Mouse (Mus musculus) forebrain, embryonic 11.5 days (tissue): ENCODE measurements around the gene Col26a1. TPM values are rescaled to one million over a fixed set of nuclear protein-coding genes. Genes with fewer than 3 reads are reported as not detected.

Experiments
- ATAC-seq: fragments of 200-750 bp; cut with Nextera tagmentation; replicated peaks from 2 replicates; pipeline ENCODE4 v1.8.0; 2017; ENCODE audit warnings: moderate TSS enrichment; ENCODE audit not compliant: low FRiP score
- DNase-seq: peaks from one replicate; pipeline ENCODE4 v3.0.0-alpha.2; 2017; ENCODE audit warnings: low spot score
- H3K27ac ChIP-seq: fragments of 300-500 bp; sonication (generic); 2 replicates; pipeline ENCODE4 v1.5.1; 2014; ENCODE audit warnings: low read depth, low read length
- H3K27me3 ChIP-seq: fragments of 300-500 bp; sonication (generic); 2 replicates; pipeline ENCODE4 v1.6.1; 2014; ENCODE audit warnings: mild to moderate bottlenecking, low read length, mixed read lengths; ENCODE audit not compliant: control insufficient read depth, insufficient read depth
- H3K36me3 ChIP-seq: fragments of 300-500 bp; sonication (generic); 2 replicates; pipeline ENCODE4 v1.6.1; 2014; ENCODE audit warnings: mild to moderate bottlenecking, low read length, moderate library complexity, mixed read lengths; ENCODE audit not compliant: control insufficient read depth, insufficient read depth
- H3K4me1 ChIP-seq: fragments of 300-500 bp; sonication (generic); replicated peaks from 2 replicates; pipeline ENCODE4 v1.6.1; 2014; ENCODE audit warnings: low read length, mixed read lengths; ENCODE audit not compliant: control insufficient read depth, insufficient read depth
- H3K4me2 ChIP-seq: fragments of 300-500 bp; sonication (generic); 2 replicates; pipeline ENCODE4 v1.6.1; 2014; ENCODE audit warnings: low read depth, mild to moderate bottlenecking, low read length, moderate library complexity, mixed read lengths; ENCODE audit not compliant: severe bottlenecking
- H3K4me3 ChIP-seq: fragments of 300-500 bp; sonication (generic); 2 replicates; pipeline ENCODE4 v1.5.1; 2014; ENCODE audit warnings: low read depth, low read length
- H3K9ac ChIP-seq: fragments of 300-500 bp; sonication (generic); 2 replicates; pipeline ENCODE4 v1.6.1; 2014; ENCODE audit warnings: low read length
- H3K9me3 ChIP-seq: fragments of 300-500 bp; sonication (generic); 2 replicates; pipeline ENCODE4 v1.6.1; 2016; ENCODE audit warnings: low read length, mixed read lengths; ENCODE audit not compliant: control insufficient read depth
- WGBS: fragments of 180-500 bp; shearing (Covaris S2); extraction: QIAGEN DNeasy Blood & Tissue Kit; methylation state at CpG from one replicate; pipeline ENCODE4 v1.1.7; 2014; 5-methylcytosine and 5-hydroxymethylcytosine counted together
- polyA plus RNA-seq: library from polyadenylated mRNA; unstranded; fragments of >200 nt; fragmentation: Nextera tagmentation; extraction: Ambion mirVana; gene quantifications from 2 replicates; pipeline ENCODE4 v1.2.1, GENCODE M21; 2014

Col26a1 gene
- polyA plus RNA-seq, 1 experiment from 2014 or later = 40.6 TPM

GRCm38 (mm10) chr5:136805019-136805418 lies 78.0 kb downstream of the Col26a1 start:
- 79% methylated on average over 6 of the region's 6 CpGs for WGBS
- Histone ChIP-seq H3K4me3 (no peak overlapping the region), H3K36me3 (no peaks in the 10 kb centered on the region), H3K4me1 (peaks cover 3% of the 10 kb centered on the region; the same call in 1 of the 2 replicates), H3K27me3 (no peaks in the 10 kb centered on the region), H3K4me2 (no peak overlapping the region), H3K9ac (no peak overlapping the region), H3K27ac (no peak overlapping the region), H3K9me3 (no peaks in the 10 kb centered on the region)
- ATAC-seq = no peak
- DNase-seq = no peak

DNA sequence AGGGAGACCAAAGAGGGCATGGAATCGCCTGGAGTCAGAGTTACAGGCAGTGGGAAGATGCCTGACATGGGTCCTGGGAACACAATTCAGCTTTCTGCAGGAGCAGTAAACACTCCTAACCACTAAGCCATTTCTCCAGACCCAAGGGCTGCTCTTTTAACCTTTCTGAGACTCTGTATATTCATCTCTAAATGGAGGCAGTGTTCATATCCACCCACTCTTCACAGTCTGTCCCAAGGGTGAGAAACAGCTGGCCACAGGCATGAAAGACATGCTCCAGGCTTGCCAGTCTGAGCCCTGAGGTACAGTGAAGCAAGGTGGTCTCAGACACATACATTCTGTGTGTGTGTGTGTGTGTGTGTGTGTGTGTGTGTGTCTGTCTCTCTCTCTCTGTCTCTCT lies 78.8 kb downstream of the Col26a1 start:
- Histone ChIP-seq H3K27ac (no peak overlapping the region), H3K4me2 (no peak overlapping the region)
- no peak for DNase-seq

DNA sequence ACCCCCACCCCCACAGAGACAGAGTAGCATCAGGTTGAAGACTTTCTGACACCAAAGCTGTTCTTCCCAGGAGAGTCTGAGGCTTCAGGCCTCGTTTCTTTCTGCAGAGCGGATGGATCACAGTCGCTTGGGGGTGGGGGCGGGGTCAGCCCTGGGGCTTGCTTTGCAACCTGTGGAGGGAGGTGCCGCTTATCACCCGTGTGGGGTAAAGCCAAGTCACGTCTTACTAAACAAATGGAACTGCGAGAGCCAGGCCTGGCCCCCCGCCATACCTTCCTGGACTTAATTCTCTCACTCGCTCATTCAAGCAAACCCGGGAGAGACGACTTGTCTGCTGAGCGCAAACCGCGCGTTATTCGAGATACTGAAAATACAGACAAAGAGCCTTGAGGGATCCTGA lies 80.3 kb downstream of the Col26a1 start:
- Histone ChIP-seq H3K36me3 (no peaks in the 10 kb centered on the region), H3K27ac (no peak overlapping the region), H3K9me3 (no peaks in the 10 kb centered on the region), H3K27me3 (no peaks in the 10 kb centered on the region), H3K4me1 (peaks cover 3% of the 10 kb centered on the region; the same call in 1 of the 2 replicates), H3K4me3 (peak overlapping the region; percentile 2; the same call in 1 of the 2 replicates), H3K9ac (peak overlapping the region; percentile 44), H3K4me2 (peak overlapping the region; percentile 36; the same call in 1 of the 2 replicates)
- DNase-seq (peak; percentile 60), ATAC-seq (no peak)
- 5% methylated on average over 17 of the region's 17 CpGs for WGBS

More for the DNA sequence above, 78.8 kb downstream of the Col26a1 start:
- no peak for ATAC-seq
- Histone ChIP-seq H3K36me3 (no peaks in the 10 kb centered on the region), H3K9ac (no peak overlapping the region; the same call in 1 of the 2 replicates), H3K9me3 (no peaks in the 10 kb centered on the region), H3K4me3 (no peak overlapping the region), H3K4me1 (peaks cover 3% of the 10 kb centered on the region; the same call in 1 of the 2 replicates), H3K27me3 (no peaks in the 10 kb centered on the region)
- 50% methylated on average over 1 of the region's 1 CpGs for WGBS

DNA sequence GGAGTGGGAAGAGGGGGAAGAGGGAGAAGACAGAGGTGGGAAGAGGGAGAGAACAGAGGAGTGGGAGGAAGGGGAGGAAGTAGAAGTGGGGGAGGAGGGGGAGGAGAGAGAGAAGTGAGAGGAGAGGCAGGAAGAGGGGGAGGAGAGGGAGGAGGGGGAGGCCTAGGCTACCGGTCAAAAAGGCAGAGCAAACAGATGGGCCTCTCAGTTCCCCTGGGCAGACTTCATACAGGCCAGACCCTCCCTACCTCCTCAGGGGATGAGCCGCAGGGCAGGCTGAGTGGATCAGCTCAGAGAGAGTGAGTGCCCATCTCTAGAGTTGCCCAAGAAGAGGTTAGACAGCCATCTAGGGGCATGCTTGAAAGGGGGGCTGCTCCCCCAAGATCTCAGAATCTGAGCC lies 86.1 kb downstream of the Col26a1 start:
- no peaks in the 10 kb centered on the region for H3K36me3 ChIP-seq
- ATAC-seq (no peak), DNase-seq (no peak)
- H3K9me3 ChIP-seq = no peaks in the 10 kb centered on the region
- H3K4me2 ChIP-seq = no peak overlapping the region
- no peak overlapping the region for H3K4me3 ChIP-seq
- 31% methylated on average over 2 of the region's 2 CpGs for WGBS
- no peaks in the 10 kb centered on the region for H3K27me3 ChIP-seq
- no peak overlapping the region for H3K27ac ChIP-seq
- H3K4me1 ChIP-seq = no peaks in the 10 kb centered on the region
- H3K9ac ChIP-seq = no peak overlapping the region

DNA sequence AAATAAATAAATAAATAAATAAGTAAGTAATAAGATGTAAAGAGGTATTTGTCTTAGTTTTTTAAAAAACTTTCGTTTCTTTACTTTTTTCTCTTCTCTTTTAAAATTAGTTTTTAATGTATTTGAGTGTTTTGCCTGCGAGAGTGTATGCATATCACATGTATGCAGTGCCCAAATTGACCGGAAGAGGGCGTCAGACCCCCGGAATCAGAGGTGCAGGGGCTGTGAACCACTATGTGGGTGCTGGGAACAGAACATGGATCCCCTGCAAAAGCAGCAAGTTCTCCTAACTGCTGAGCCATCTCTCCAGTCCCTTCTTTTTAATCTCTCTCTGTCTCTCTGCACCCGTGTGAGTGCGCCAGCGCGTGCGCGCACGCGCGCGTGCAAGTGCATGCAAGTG lies 89.2 kb downstream of the Col26a1 start:
- peaks cover 5% of the 10 kb centered on the region; the same call in 1 of the 2 replicates for H3K4me1 ChIP-seq
- H3K9me3 ChIP-seq = no peaks in the 10 kb centered on the region
- H3K4me3 ChIP-seq = no peak overlapping the region
- no peak for DNase-seq
- H3K9ac ChIP-seq = no peak overlapping the region
- no peak overlapping the region for H3K4me2 ChIP-seq
- no peaks in the 10 kb centered on the region for H3K36me3 ChIP-seq
- no peaks in the 10 kb centered on the region for H3K27me3 ChIP-seq
- no peak overlapping the region for H3K27ac ChIP-seq
- WGBS = 91% methylated on average over 15 of the region's 15 CpGs
- no peak for ATAC-seq

DNA sequence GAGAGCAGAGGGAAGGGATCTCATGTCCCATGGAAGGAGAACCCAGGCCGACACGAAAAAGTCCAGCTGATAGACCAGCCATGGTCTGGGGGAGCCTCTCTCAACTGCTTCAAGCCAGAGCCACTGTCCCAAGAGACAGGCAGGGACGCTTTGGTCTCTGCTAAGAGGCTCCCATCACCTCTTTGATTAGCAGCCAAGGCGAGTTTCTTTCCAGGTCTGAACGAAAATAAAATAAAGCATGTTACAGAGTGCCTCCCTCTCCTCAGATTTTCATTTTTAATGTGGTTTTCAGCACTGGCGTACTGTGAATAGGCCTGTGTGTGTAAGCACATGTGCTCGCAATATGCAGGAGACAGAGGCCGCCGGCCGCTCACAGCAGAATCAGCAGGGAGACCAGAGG lies 90.5 kb downstream of the Col26a1 start:
- Histone ChIP-seq H3K4me3 (no peak overlapping the region), H3K27me3 (no peaks in the 10 kb centered on the region), H3K36me3 (no peaks in the 10 kb centered on the region), H3K4me1 (peaks cover 5% of the 10 kb centered on the region; the same call in 1 of the 2 replicates), H3K27ac (no peak overlapping the region), H3K9ac (no peak overlapping the region), H3K9me3 (no peaks in the 10 kb centered on the region), H3K4me2 (no peak overlapping the region)
- ATAC-seq (no peak), DNase-seq (no peak)
- WGBS = 91% methylated on average over 10 of the region's 10 CpGs

GRCm38 (mm10) chr5:136791204-136791603 lies 91.8 kb downstream of the Col26a1 start:
- Histone ChIP-seq H3K27ac (peak overlapping the region; percentile 50; the same call in 1 of the 2 replicates), H3K4me1 (peaks cover 5% of the 10 kb centered on the region; the same call in 1 of the 2 replicates), H3K36me3 (no peaks in the 10 kb centered on the region), H3K4me3 (no peak overlapping the region), H3K9ac (no peak overlapping the region; the same call in 1 of the 2 replicates), H3K9me3 (no peaks in the 10 kb centered on the region), H3K27me3 (no peaks in the 10 kb centered on the region), H3K4me2 (no peak overlapping the region)
- WGBS = 48% methylated on average over 3 of the region's 3 CpGs
- DNase-seq (no peak), ATAC-seq (peak; percentile 58)

GRCm38 (mm10) chr5:136790570-136791196 lies 92.3 kb downstream of the Col26a1 start:
- H3K9me3 ChIP-seq = no peaks in the 10 kb centered on the region
- no peaks in the 10 kb centered on the region for H3K27me3 ChIP-seq
- H3K9ac ChIP-seq = no peak overlapping the region; the same call in 1 of the 2 replicates
- no peak overlapping the region for H3K4me2 ChIP-seq
- peaks cover 5% of the 10 kb centered on the region; the same call in 1 of the 2 replicates for H3K4me1 ChIP-seq
- H3K4me3 ChIP-seq = no peak overlapping the region
- no peaks in the 10 kb centered on the region for H3K36me3 ChIP-seq
- ATAC-seq (peak; percentile 91), DNase-seq (peak; percentile 95)
- H3K27ac ChIP-seq = no peak overlapping the region
- 16% methylated on average over 11 of the region's 11 CpGs for WGBS

GRCm38 (mm10) chr5:136784531-136784930 lies 98.5 kb downstream of the Col26a1 start:
- H3K9ac ChIP-seq = no peak overlapping the region
- H3K4me1 ChIP-seq = no peaks in the 10 kb centered on the region
- no peaks in the 10 kb centered on the region for H3K36me3 ChIP-seq
- WGBS = 84% methylated on average over 8 of the region's 8 CpGs
- H3K4me2 ChIP-seq = no peak overlapping the region
- DNase-seq (no peak), ATAC-seq (no peak)
- H3K4me3 ChIP-seq = no peak overlapping the region
- H3K9me3 ChIP-seq = no peaks in the 10 kb centered on the region
- no peaks in the 10 kb centered on the region for H3K27me3 ChIP-seq
- H3K27ac ChIP-seq = no peak overlapping the region
